Mouse (Mus musculus): Measurements from ENCODE around the gene Akt1s1. TPM values are rescaled to one million over a fixed set of nuclear protein-coding genes. Genes with fewer than 3 reads are reported as not detected.
"Not testable (repeated sequence)": the region's sequence is repeated elsewhere in the genome, so short reads cannot be mapped to it uniquely, and the experiment has no call there.

Gene Akt1s1
- polyA plus RNA-seq, 1 experiment, result 141 TPM

GRCm38 (mm10) chr7:44866276-44867009 is 17.7 kb downstream of the Akt1s1 start:
- peak; percentile 73 for DNase-seq (ENCODE audit: low read depth)
- TF ChIP-seq CTCF (IDR thresholded peaks at IDR 0.05; ENCODE audit: borderline replicate concordance, extremely low read depth, insufficient read depth, insufficient read length) (no peak), POLR2A (IDR thresholded peaks at IDR 0.05; ENCODE audit: borderline replicate concordance, extremely low read depth, insufficient read depth, insufficient read length, poor library complexity, severe bottlenecking) (no peak)

- no peak for DNase-seq (ENCODE audit: low read depth)
- TF ChIP-seq POLR2A (IDR thresholded peaks at IDR 0.05; ENCODE audit: borderline replicate concordance, extremely low read depth, insufficient read depth, insufficient read length, poor library complexity, severe bottlenecking) (no peak), CTCF (IDR thresholded peaks at IDR 0.05; ENCODE audit: borderline replicate concordance, extremely low read depth, insufficient read depth, insufficient read length) (no peak)
Observed at GRCm38 (mm10) chr7:44867010-44867702, 18.4 kb downstream of the Akt1s1 start.

- no peak for DNase-seq (ENCODE audit: low read depth)
- TF ChIP-seq POLR2A (IDR thresholded peaks at IDR 0.05; ENCODE audit: borderline replicate concordance, extremely low read depth, insufficient read depth, insufficient read length, poor library complexity, severe bottlenecking) (no peak), CTCF (IDR thresholded peaks at IDR 0.05; ENCODE audit: borderline replicate concordance, extremely low read depth, insufficient read depth, insufficient read length) (no peak)
Observed at GRCm38 (mm10) chr7:44867802-44868201, 19.0 kb downstream of the Akt1s1 start.

- no peak for DNase-seq (ENCODE audit: low read depth)
- TF ChIP-seq CTCF (IDR thresholded peaks at IDR 0.05; ENCODE audit: borderline replicate concordance, extremely low read depth, insufficient read depth, insufficient read length) (no peak), POLR2A (IDR thresholded peaks at IDR 0.05; ENCODE audit: borderline replicate concordance, extremely low read depth, insufficient read depth, insufficient read length, poor library complexity, severe bottlenecking) (no peak)
Observed at GRCm38 (mm10) chr7:44868465-44868864, 19.7 kb downstream of the Akt1s1 start.

- TF ChIP-seq CTCF (IDR thresholded peaks at IDR 0.05; ENCODE audit: borderline replicate concordance, extremely low read depth, insufficient read depth, insufficient read length), result no peak
- TF ChIP-seq POLR2A (IDR thresholded peaks at IDR 0.05; ENCODE audit: borderline replicate concordance, extremely low read depth, insufficient read depth, insufficient read length, poor library complexity, severe bottlenecking), result peak; percentile 95
- peak; percentile 82 for DNase-seq (ENCODE audit: low read depth)
Observed at GRCm38 (mm10) chr7:44868919-44869696, 20.3 kb downstream of the Akt1s1 start.

GRCm38 (mm10) chr7:44869697-44870528 is 21.1 kb downstream of the Akt1s1 start, which contains the start of gene Ptov1:
Ptov1 (minus strand) TSS chr7:44869788.
- TF ChIP-seq CTCF (IDR thresholded peaks at IDR 0.05; ENCODE audit: borderline replicate concordance, extremely low read depth, insufficient read depth, insufficient read length) (0 out of 2 replicates have a peak, but pooled peaks have one; percentile 5), POLR2A (IDR thresholded peaks at IDR 0.05; ENCODE audit: borderline replicate concordance, extremely low read depth, insufficient read depth, insufficient read length, poor library complexity, severe bottlenecking) (peak; percentile 3; the same call in 1 of the 2 replicates)
- DNase-seq (ENCODE audit: low read depth), result peak; percentile 100

GRCm38 (mm10) chr7:44870614-44871013 is 21.8 kb downstream of the Akt1s1 start:
- DNase-seq (ENCODE audit: low read depth), result no peak
- TF ChIP-seq CTCF (IDR thresholded peaks at IDR 0.05; ENCODE audit: borderline replicate concordance, extremely low read depth, insufficient read depth, insufficient read length), result no peak
- no peak for TF ChIP-seq POLR2A (IDR thresholded peaks at IDR 0.05; ENCODE audit: borderline replicate concordance, extremely low read depth, insufficient read depth, insufficient read length, poor library complexity, severe bottlenecking)

- DNase-seq (ENCODE audit: low read depth), result no peak
- TF ChIP-seq POLR2A (IDR thresholded peaks at IDR 0.05; ENCODE audit: borderline replicate concordance, extremely low read depth, insufficient read depth, insufficient read length, poor library complexity, severe bottlenecking) (no peak), CTCF (IDR thresholded peaks at IDR 0.05; ENCODE audit: borderline replicate concordance, extremely low read depth, insufficient read depth, insufficient read length) (no peak)
Observed at GRCm38 (mm10) chr7:44871181-44871580, 22.4 kb downstream of the Akt1s1 start.

- not testable (repeated sequence) for DNase-seq (ENCODE audit: low read depth)
Observed at GRCm38 (mm10) chr7:44871774-44872173, 23.0 kb downstream of the Akt1s1 start.

GRCm38 (mm10) chr7:44877833-44878232 is 29.0 kb downstream of the Akt1s1 start:
- TF ChIP-seq CTCF (IDR thresholded peaks at IDR 0.05; ENCODE audit: borderline replicate concordance, extremely low read depth, insufficient read depth, insufficient read length), result no peak
- TF ChIP-seq POLR2A (IDR thresholded peaks at IDR 0.05; ENCODE audit: borderline replicate concordance, extremely low read depth, insufficient read depth, insufficient read length, poor library complexity, severe bottlenecking), result no peak
- DNase-seq (ENCODE audit: low read depth), result no peak

All from brain, embryonic 14.5 days (tissue).